Mouse (Mus musculus): Measurements from ENCODE around the gene Fut9. TPM values are rescaled to one million over a fixed set of nuclear protein-coding genes. Genes with fewer than 3 reads are reported as not detected.

The Fut9 gene
- total RNA-seq (2012; rRNA removed) (not detected in 2 replicates), total RNA-seq (2014; rRNA removed) (not detected in 2 replicates), polyA plus RNA-seq (2012; ENCODE audit: insufficient read length, low read depth) (not detected in 2 replicates)

GRCm38 (mm10) chr4:25799476-25800283 lies at the start of gene Fut9:
Gene Fut9 (minus strand): TSS chr4:25800244.
- H3K4me3 ChIP-seq (replicated peaks in 1 of 3; ENCODE audit: low read depth in 2 of 3, low read length in 2 of 3, poor library complexity in 1 of 3) = no peak within 1 kb of the TSS
- no peaks in the 10 kb centered on the region for H3K27me3 ChIP-seq (replicated peaks)
- H3K9ac ChIP-seq (ENCODE audit: insufficient read depth, low read depth) = no peak within 1 kb of the TSS
- H3K27ac ChIP-seq (ENCODE audit: insufficient read depth, low read depth) = no peak within 1 kb of the TSS
- no peaks in the 10 kb centered on the region for H3K4me1 ChIP-seq (ENCODE audit: control insufficient read depth in 1 of 2, insufficient read depth in 2 of 2)
- H3K79me2 ChIP-seq (replicated peaks; ENCODE audit: control insufficient read depth, extremely low read depth, insufficient read depth, poor library complexity, severe bottlenecking) = no peaks in the 10 kb centered on the region
- no peaks in the 10 kb centered on the region for H3K36me3 ChIP-seq (replicated peaks in 1 of 2; ENCODE audit: control insufficient read depth in 1 of 2, insufficient read depth in 1 of 2, low read length in 1 of 2)
- H3K9me3 ChIP-seq (replicated peaks; ENCODE audit: low read length) = peaks cover 14% of the 10 kb centered on the region
- no peak for DNase-seq (ENCODE audit: extremely low read depth)
- TF ChIP-seq KAT2A (IDR thresholded peaks at IDR 0.05; ENCODE audit: insufficient replicate concordance, low read length) (no peak), RAD21 (IDR thresholded peaks at IDR 0.05; ENCODE audit: low read depth, low read length) (no peak), CHD1 (IDR thresholded peaks at IDR 0.05; ENCODE audit: low read depth, low read length) (no peak), CHD2 (IDR thresholded peaks at IDR 0.05; ENCODE audit: low read length) (no peak), UBTF (IDR thresholded peaks at IDR 0.05; ENCODE audit: low read depth, low read length) (no peak), ZNF384 (IDR thresholded peaks at IDR 0.05; ENCODE audit: low read depth, low read length) (no peak), MAZ (IDR thresholded peaks at IDR 0.05; ENCODE audit: low read depth, low read length) (no peak), ELF1 (IDR thresholded peaks at IDR 0.05; ENCODE audit: low read depth, low read length) (no peak), MAX (IDR thresholded peaks at IDR 0.05; ENCODE audit: low read length) (no peak), TCF12 (IDR thresholded peaks at IDR 0.05; ENCODE audit: low read depth, low read length) (no peak), USF1 (IDR thresholded peaks at IDR 0.05; ENCODE audit: low read depth, low read length) (no peak), NRF1 (IDR thresholded peaks at IDR 0.05; ENCODE audit: low read depth, low read length) (no peak), ZMIZ1 (IDR thresholded peaks at IDR 0.05; ENCODE audit: low read depth, low read length) (no peak)
- in situ Hi-C loops (cut with MboI; ENCODE audit: low pct_ligation_motif_present, low pct_unique_long_range_greater_than_20kb, low sequenced_read_pairs) (no loop called here), dilution Hi-C loops (cut with MboI; ENCODE audit: extremely low pct_ligation_motif_present, extremely low pct_unique_long_range_greater_than_20kb, low sequenced_read_pairs) (no loop called here)
- H3K4me2 ChIP-seq (ENCODE audit: insufficient read depth, low read depth, poor library complexity, severe bottlenecking) = no peak within 1 kb of the TSS

DNA sequence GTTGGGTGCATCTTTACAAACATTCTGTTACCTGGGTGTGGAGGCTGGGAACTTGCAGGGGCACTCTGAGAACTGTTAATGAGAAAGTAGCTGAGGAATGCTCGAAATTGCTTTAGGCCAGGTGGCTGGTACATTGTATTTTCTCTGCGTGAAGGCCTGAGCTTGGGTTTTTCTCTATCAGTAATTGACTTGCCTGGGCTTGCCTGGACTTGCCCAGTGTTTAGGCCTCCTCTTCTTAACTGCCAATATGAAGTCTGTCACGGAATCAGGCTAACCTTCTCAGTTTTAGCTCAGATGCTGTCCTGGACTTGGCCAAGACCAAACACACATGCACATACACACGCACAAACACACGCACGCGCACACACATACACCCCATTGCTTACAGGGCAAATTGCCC lies 15.7 kb upstream of the Fut9 start:
- Histone ChIP-seq H3K4me1 (ENCODE audit: control insufficient read depth in 1 of 2, insufficient read depth in 2 of 2) (no peaks in the 10 kb centered on the region), H3K4me2 (ENCODE audit: insufficient read depth, low read depth, poor library complexity, severe bottlenecking) (no peak overlapping the region)

More for the DNA sequence above, 15.7 kb upstream of the Fut9 start:
- Histone ChIP-seq H3K27ac (ENCODE audit: insufficient read depth, low read depth) (no peak overlapping the region), H3K4me3 (replicated peaks in 1 of 3; ENCODE audit: low read depth in 2 of 3, low read length in 2 of 3, poor library complexity in 1 of 3) (no peak overlapping the region), H3K9me3 (replicated peaks; ENCODE audit: low read length) (peaks cover 5% of the 10 kb centered on the region), H3K36me3 (replicated peaks in 1 of 2; ENCODE audit: control insufficient read depth in 1 of 2, insufficient read depth in 1 of 2, low read length in 1 of 2) (no peaks in the 10 kb centered on the region), H3K9ac (ENCODE audit: insufficient read depth, low read depth) (no peak overlapping the region), H3K79me2 (replicated peaks; ENCODE audit: control insufficient read depth, extremely low read depth, insufficient read depth, poor library complexity, severe bottlenecking) (no peaks in the 10 kb centered on the region), H3K27me3 (replicated peaks) (no peaks in the 10 kb centered on the region)
- in situ Hi-C loops (cut with MboI; ENCODE audit: low pct_ligation_motif_present, low pct_unique_long_range_greater_than_20kb, low sequenced_read_pairs) (no loop called here), dilution Hi-C loops (cut with MboI; ENCODE audit: extremely low pct_ligation_motif_present, extremely low pct_unique_long_range_greater_than_20kb, low sequenced_read_pairs) (no loop called here)
- no peak for DNase-seq (ENCODE audit: extremely low read depth)
- no peak for TF ChIP-seq CTCF (conservative IDR thresholded peaks at IDR 0.05 in 1 of 2, IDR thresholded peaks at IDR 0.05 in 1 of 2; ENCODE audit: low read depth in 2 of 2, low read length in 2 of 2)
- no peak for TF ChIP-seq ZC3H11A (IDR thresholded peaks at IDR 0.05; ENCODE audit: low read depth, low read length)
- no peak for TF ChIP-seq USF2 (conservative IDR thresholded peaks at IDR 0.05; ENCODE audit: low read depth, low read length)
- no peak for TF ChIP-seq ZMIZ1 (IDR thresholded peaks at IDR 0.05; ENCODE audit: low read depth, low read length)
- no peak for TF ChIP-seq TBP (conservative IDR thresholded peaks at IDR 0.05; ENCODE audit: low read depth, low read length)
- no peak for TF ChIP-seq ZKSCAN1 (IDR thresholded peaks at IDR 0.05; ENCODE audit: borderline replicate concordance, low read depth, low read length)
- TF ChIP-seq PAX5 (IDR thresholded peaks at IDR 0.05; ENCODE audit: low read length) = no peak
- no peak for TF ChIP-seq CHD2 (IDR thresholded peaks at IDR 0.05; ENCODE audit: low read length)
- no peak for TF ChIP-seq MYC (IDR thresholded peaks at IDR 0.05; ENCODE audit: low read depth, low read length)
- no peak for TF ChIP-seq TCF12 (IDR thresholded peaks at IDR 0.05; ENCODE audit: low read depth, low read length)
- TF ChIP-seq IRF4 (IDR thresholded peaks at IDR 0.05; ENCODE audit: low read depth, low read length) = no peak
- no peak for TF ChIP-seq GABPA (IDR thresholded peaks at IDR 0.05; ENCODE audit: insufficient replicate concordance, low read depth, low read length)
- TF ChIP-seq JUN (IDR thresholded peaks at IDR 0.05; ENCODE audit: insufficient read depth, low read depth, low read length) = no peak
- no peak for TF ChIP-seq BHLHE40 (IDR thresholded peaks at IDR 0.05; ENCODE audit: low read depth, low read length)
- no peak for TF ChIP-seq RAD21 (IDR thresholded peaks at IDR 0.05; ENCODE audit: low read depth, low read length)
- no peak for TF ChIP-seq POLR2A (IDR thresholded peaks at IDR 0.05; ENCODE audit: low read depth, low read length)
